Mouse (Mus musculus) layer of hippocampus, postnatal 14 days (tissue): ENCODE measurements around the gene Slxl1. TPM values are rescaled to one million over a fixed set of nuclear protein-coding genes. Genes with fewer than 3 reads are reported as not detected.
"Not testable (repeated sequence)": the region's sequence is repeated elsewhere in the genome, so short reads cannot be mapped to it uniquely, and the experiment has no call there.

Experiments
- DNase-seq, 2 experiments: peaks; one replicate each; pipeline ENCODE4 v3.0.0; 2021 to 2022; ENCODE audit warnings: low spot score in 2 of 2, mixed read lengths in 1 of 2
- long read RNA-seq, 2 experiments: library from polyadenylated mRNA; stranded (forward); transcript quantifications; one replicate each; pipeline ENCODE4 v2.0.0; 2021
- total RNA-seq, 2 experiments: library from RNA; stranded (reverse); gene quantifications; 2 replicates each; pipeline ENCODE4 v1.2.3; 2021

Gene Slxl1
- not detected for total RNA-seq
- long read RNA-seq, experiment 1 = 0 reads
- long read RNA-seq, experiment 2 = 0 reads

DNA sequence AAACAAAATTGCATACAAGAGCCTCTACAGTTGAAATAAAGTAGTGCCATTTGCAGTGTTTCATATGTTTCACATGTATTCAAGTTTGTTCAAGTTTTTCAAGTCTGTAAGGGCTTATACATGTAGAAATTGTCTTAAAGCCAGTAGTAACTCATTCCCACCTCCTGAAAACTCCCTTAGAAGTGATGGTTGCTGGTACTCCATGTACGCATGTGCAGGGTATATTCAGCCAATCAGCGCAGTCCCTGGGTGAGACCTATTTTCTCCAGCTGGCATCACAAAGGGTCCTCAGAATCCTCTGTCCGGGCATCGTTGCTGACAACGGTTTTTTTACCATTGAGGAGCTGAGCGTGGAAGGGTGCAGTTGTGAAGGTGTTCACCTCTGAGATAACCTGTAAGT, at the start of gene Slxl1:
Gene Slxl1 (plus strand): TSS at position 301 of the 400 bp plus-strand sequence.
- not testable (repeated sequence) for DNase-seq
